Mouse (Mus musculus) right cerebral cortex, postnatal 25 days (tissue): ENCODE measurements around the gene Ctbp1.
A peak's percentile ranks its signal among the peaks of the same experiment; 100 is the strongest.

ENCODE experiments used
- DNase-seq: peaks from one replicate; pipeline ENCODE4 v3.0.0; 2022

The Ctbp1 gene

DNA sequence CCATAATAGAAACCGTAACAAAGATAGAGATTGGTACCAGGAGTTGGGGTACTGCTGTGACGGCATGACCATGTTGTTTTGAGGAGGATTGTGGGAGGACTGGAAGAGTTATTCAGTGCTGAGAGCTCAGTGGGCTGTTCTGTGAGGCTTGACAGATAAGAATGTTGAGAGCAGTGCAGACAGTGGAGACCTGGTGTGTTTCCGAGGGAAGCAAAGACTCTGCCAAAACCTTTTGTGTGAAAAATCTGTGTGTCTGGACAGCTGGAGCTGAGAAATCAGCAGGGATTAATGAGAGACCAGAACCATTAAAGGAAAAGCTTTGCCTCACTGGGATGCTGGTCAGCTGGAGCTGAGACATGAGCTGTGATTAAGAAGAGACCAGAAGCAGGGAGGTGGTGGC, 34.9 kb downstream of the Ctbp1 start:
- no peak for DNase-seq

DNA sequence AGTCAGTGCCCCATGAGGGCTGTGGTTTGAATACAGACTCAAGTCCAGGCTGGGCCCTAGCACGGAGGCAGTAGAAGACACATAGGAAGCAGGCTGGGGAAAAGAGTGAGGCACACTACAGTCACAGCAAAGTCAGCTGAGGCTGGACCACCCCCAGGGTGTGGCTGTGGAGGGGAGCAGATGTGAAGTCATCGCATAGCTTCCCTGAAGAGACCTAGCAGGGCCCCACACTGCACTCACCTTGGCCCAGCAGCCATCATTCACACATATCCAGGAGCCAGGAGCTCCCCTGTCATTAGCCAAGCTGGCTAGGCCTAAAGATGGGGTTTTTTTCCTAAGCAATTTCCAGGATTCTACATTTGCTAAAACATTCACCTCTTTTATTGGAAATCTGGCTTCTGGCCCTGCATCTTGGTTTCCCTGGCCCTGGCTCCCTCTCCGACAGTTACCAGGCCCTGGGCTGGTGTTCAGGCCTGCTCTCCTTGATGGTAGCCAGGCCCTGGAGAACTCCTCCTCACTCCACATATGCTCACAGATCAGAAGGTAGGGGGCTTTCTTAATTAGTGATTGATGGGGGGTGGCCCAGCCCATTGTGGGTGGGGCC, 35.6 kb downstream of the Ctbp1 start:
- no peak for DNase-seq

GRCm38 (mm10) chr5:33238256-33238645, 36.5 kb downstream of the Ctbp1 start:
- DNase-seq = no peak

GRCm38 (mm10) chr5:33237600-33238255, 37.1 kb downstream of the Ctbp1 start:
- no peak for DNase-seq

- no peak for DNase-seq
These were observed 40.3 kb downstream of the Ctbp1 start for GRCm38 (mm10) chr5:33234391-33235031.

- DNase-seq = no peak
These were observed 42.0 kb downstream of the Ctbp1 start for GRCm38 (mm10) chr5:33232791-33233190.

DNA sequence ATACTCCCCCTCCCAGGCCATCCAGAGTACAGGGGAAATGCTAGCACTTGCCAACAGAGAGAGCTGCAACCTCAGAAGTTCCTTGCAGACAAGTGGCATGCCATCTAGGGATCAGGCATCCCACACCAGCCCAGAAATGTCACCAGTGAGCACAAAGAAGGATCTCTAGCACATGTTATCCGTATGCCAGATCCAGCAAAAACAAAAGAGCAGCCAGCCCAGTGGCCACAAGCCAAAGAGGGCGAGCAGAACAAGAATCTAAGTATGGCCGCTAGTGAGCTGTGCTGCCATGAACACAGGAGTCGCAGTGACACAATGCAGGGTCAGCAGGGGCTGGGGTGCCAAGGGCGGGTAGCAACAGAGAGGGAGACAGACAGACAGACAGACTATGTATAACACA, 44.5 kb downstream of the Ctbp1 start:
- DNase-seq = no peak

- DNase-seq = peak; percentile 53
These were observed 46.4 kb downstream of the Ctbp1 start for GRCm38 (mm10) chr5:33228428-33228827.

- no peak for DNase-seq
These were observed 49.1 kb downstream of the Ctbp1 start for GRCm38 (mm10) chr5:33225673-33226072.

DNA sequence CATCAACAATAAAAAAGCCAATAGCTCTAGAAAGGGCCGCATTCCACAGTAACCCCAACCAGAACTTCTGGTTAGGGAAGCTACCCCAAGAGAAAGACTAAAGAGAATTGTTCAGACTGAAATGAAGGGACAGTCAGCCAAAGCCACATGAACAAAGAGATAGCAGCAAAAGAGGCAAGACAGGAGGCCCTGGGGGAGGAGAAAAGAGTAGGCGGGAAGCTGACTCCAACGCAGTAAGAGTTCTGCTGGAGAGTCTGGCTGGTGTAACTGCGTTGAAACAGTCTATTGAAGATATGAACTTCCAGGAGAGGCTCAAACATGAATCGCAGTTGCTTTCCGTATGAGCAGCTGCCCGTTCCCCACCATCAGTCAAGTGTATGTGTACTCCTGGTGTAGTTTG, 50.3 kb downstream of the Ctbp1 start:
- no peak for DNase-seq

DNA sequence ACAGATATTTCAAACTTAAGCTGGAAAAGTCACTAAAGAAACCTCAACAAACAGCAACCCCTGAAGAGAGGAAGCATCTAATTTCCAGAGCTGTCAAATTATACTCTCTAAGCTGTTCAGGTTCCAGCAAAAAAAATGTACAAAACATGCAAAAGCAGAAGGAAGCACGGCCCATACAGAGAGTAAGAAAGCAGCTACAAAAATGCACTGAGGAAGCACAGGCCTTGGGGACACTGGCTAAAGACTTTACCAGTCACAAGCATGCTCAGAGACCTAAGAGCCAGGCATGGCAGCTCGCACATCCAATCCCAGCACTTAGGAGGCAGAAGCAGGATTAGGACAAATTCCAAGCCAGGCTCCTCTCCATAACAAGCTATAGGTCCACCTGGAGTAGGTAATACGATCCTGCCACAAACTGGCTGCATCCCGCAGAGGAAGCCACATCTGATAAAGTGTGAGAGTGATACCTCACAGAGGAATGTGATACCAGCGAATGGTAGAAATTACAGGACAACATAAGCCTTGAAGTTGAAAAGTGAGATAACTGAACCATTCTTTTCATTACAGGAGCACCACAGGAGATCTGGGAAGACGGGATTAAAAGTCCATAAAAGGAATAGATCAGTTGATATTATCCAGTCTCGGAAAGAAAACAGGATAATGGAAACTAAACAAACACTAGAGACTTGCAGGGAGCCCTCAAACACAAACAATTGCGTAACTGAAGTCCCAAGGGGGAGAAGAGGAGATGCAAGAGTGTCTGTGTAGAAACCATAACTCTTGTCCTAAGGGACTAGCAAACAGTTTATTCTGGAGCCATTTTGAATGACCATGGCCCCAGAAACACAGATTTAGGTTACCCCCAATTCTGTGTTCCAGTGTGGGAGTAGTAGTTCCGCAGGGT, 51.7 kb downstream of the Ctbp1 start:
- DNase-seq = no peak

GRCm38 (mm10) chr5:33222389-33222788, 52.4 kb downstream of the Ctbp1 start:
- DNase-seq = no peak

DNA sequence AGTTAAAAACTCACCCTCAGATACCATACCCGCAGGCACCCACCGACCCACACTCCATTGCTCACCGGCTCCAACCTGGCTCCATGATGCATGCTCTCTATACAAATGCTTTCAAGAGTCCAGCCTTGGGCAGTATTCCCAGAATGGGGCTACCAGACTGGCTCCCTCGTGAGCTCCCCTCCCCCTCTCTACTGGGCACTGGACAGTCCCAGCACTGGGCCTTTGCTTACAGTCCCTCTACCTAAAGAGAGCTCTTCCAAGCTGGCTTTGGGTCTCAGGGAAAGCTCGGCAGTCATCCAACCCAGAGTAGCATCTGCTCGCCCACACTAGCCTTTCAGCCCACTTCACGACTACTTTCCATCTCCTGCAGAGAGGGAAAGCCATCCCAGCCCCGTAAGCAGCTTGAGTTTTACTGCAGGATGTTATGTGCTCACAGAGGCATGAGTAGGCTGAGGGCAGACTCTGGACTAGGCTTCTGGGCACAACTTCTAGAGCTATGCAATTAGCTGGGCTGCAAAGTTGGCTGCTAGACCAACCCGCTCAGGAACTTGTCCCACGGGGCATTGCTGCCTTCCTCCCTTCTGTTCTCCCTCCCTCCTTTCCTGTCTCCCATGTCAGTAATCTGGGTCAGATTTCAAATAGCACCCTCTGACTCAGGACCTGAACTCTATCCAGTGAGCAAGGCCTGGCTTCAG, 54.3 kb downstream of the Ctbp1 start:
- DNase-seq = peak; percentile 56

DNA sequence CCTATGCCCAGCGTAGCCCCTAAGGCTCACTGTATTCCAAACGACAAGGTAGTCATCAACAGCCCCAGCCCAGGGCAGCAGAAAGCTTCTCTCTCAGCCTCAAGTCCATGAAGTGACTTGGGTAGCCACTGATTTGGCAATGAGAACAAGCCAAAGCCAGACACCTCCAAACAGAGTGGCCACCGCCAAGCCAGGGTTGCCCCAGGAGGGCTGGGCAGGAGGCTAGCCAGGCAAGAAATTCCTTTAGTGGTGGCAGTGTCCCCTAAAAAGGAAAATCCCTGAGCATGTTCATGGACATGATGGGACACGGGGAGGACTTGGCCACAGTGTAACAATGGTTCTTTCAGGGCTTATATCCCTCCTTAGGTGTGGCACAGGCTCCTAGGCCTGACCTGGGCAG, 55.0 kb downstream of the Ctbp1 start:
- no peak for DNase-seq

GRCm38 (mm10) chr5:33218746-33219449, 55.9 kb downstream of the Ctbp1 start:
- no peak for DNase-seq

DNA sequence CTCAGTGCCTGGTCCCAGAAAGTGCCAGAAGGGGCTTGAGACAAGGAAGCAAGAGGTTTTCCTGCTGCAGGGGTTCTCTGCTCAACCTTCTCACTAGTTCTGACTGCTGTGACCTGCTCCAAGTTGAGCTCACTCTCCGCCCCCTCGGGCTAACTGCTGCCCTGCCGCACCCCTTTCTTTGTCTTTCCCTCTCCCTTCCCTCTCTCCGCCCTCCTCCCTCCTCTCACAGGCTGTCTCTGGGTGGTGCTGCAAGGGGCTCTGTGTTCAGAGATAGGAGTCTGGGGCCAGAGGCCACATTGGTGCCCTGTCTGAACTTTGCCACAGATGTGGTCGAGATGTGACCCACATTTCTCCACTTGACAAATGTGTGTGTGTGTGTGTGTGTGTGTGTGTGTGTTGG, 56.7 kb downstream of the Ctbp1 start, which contains the start of gene Spon2:
Gene Spon2, minus strand, starts transcription at position 375 of the 400 bp plus-strand sequence.
- DNase-seq = no peak

DNA sequence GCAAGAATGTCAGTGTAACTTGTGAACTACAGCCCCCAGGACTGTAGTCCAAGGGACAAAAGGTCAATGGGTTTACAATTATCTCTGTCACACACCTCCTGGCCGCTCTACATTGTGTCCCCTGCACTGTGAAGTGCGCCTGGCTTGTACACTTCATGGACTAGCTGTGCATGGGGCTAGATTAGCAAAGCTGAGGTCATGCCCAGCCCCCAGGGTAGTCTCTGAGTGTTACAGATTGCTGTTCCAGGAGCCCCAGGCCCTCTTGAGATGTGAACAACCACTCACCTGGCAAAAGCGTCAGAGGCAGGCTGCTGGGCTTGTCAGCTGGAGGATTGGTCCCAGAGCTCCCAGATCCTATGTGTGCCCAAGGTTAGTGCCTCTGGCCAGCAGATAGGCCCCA, 57.1 kb downstream of the Ctbp1 start:
- DNase-seq = no peak

- no peak for DNase-seq
These were observed 60.1 kb downstream of the Ctbp1 start for GRCm38 (mm10) chr5:33214723-33215122.

GRCm38 (mm10) chr5:33211254-33211653, 63.5 kb downstream of the Ctbp1 start:
- no peak for DNase-seq

- DNase-seq = no peak
These were observed 64.3 kb downstream of the Ctbp1 start for GRCm38 (mm10) chr5:33210515-33210914.

GRCm38 (mm10) chr5:33208533-33209245, 66.1 kb downstream of the Ctbp1 start:
- DNase-seq = no peak
